Mouse (Mus musculus): ENCODE data around the gene Tomm20. TPM values are rescaled to one million over a fixed set of nuclear protein-coding genes. Genes with fewer than 3 reads are reported as not detected.
"Not testable (repeated sequence)": the region's sequence is repeated elsewhere in the genome, so short reads cannot be mapped to it uniquely, and the experiment has no call there.

Tomm20 gene
- total RNA-seq, 4 experiments from 2014 or later = 73.7 to 107 (median 80.1) TPM

GRCm38 (mm10) chr8:126919703-126920102, 25.9 kb downstream of the Tomm20 start:
- no peak for DNase-seq (ENCODE audit: low spot score in 2 of 2)

- no peak for DNase-seq (ENCODE audit: low spot score in 2 of 2)
Observed at GRCm38 (mm10) chr8:126919255-126919654, 26.4 kb downstream of the Tomm20 start.

DNA sequence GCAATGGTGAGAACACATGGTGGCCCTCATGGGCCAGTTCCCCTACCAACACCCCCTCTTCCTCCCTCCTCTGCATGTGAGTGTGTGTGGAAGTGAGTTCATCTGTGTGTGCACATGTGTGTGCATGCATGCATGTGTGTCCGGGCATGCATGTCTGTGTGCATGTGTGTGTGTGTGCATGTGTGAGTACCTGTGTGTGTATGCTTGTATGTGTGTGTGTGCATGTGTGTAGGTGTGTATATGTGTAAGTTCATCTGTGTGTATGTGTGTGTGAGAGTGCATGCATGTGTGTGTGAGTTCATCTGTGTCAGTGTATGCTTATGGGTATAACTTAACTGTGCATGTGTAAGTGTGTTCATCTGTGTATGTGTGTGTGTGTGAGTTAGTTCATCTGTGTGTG, 27.3 kb downstream of the Tomm20 start:
- DNase-seq (ENCODE audit: low spot score in 2 of 2) = no peak

- peak; percentile 46 to 60 for DNase-seq (ENCODE audit: low spot score in 2 of 2)
Observed at GRCm38 (mm10) chr8:126917179-126917905, 28.3 kb downstream of the Tomm20 start.

DNA sequence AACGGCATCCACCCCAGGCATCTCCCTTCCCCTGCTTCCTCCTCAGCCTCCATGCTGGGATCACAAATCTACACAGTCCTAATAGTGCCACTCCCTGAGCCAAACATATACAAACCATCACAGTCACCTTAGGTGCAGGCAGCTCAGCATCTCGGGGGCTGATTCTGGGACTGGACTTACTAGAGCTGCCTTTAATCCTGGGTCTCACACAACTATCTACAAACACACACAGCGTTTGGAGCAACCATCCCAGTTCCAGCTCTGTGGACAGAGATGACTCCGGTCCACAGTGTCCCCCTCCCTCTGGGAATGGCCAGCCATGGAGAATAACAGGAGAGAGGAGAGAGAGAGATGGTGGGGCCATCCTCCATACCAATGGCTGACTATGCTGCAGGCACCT, 29.0 kb downstream of the Tomm20 start:
- DNase-seq (ENCODE audit: low spot score in 2 of 2) = no peak

DNA sequence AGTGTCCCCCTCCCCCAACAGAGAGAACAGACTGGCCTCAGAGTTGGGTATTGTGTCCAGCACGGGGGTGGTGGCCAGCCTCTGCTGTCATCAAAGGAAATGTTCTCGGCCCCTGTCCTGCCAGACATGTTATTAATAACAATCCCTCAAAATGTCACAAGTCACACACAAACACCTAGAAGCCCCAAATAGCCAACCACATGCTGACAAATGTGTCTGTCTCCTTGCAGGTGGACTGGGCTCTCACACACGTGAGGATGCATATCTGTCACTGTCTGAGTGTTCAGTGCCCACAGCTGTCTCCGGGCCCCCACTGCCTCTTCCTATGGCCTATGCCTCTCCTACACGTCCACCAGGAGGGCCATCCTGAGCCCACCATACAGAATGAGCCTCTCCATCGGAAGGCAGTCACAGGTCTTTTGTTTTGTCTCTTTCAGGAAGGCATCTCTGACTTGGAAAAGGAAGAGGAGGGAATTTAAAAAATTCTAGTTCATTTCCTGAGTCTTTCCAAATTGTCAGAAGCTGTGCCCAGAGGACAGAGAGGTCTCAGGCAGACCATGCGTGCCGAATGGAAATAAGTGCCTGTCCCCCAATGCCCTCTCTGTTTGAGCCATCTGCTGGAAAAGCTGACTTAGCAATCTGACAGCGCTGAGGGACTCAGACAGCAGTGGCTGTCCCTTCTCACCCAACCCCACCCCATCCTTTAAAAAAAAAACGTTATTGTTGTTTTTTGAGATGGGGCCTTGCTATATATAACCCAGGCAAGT, 30.9 kb downstream of the Tomm20 start:
- no peak for DNase-seq (ENCODE audit: low spot score in 2 of 2)

- not testable (repeated sequence) for DNase-seq (ENCODE audit: low spot score in 2 of 2)
Observed at GRCm38 (mm10) chr8:126914107-126914490, 31.5 kb downstream of the Tomm20 start.

- peak; percentile 71 to 82 for DNase-seq (ENCODE audit: low spot score in 2 of 2)
Observed at GRCm38 (mm10) chr8:126913241-126914106, 32.2 kb downstream of the Tomm20 start.

DNA sequence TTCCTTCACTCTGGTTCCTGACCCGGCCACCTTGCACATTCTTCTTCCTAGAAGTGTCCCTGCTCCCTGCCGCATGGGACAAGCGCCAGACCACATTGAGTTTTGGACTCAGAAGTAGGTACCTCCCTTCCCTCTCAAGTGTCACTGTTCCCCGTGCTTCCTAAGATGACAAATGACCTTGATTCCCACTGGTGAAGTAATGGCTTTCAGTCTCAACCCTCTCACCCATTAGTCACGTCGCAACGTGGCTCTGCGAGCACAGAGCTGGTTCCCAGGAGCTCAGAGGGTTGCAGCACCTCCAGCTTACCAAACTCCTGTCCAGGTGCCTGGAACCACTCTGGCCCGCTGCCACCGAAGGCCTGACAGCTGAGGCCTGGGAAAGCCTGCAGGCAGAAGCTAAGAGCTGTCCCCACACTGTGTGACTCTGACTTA, 36.3 kb downstream of the Tomm20 start:
- peak; percentile 53 to 61 for DNase-seq (ENCODE audit: low spot score in 2 of 2)

- peak in 1 of 2 experiments; percentile 13 for DNase-seq (ENCODE audit: low spot score in 2 of 2)
Observed at GRCm38 (mm10) chr8:126908805-126909204, 36.8 kb downstream of the Tomm20 start.

DNA sequence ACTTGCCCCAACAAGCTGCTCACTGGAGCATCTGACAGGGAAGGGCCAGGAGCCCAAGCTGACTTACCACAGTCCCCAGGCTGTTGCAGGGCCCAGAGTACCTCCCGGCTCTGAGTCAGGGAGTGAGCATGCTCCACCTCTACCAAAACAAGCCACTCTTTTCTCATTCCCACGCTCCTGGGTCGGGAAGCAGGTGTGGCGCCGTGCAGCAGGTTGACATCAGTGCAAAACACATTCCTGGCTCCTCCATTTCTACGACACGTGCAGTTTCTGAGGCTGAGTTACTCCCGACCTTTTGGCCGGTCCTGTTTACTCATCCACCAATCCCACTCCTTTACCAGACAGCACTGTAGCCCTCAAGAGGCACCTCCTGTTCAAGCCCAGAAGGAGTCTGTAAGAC, 37.7 kb downstream of the Tomm20 start:
- DNase-seq (ENCODE audit: low spot score in 2 of 2) = no peak

GRCm38 (mm10) chr8:126907374-126907773, 38.3 kb downstream of the Tomm20 start:
- DNase-seq (ENCODE audit: low spot score in 2 of 2) = no peak

DNA sequence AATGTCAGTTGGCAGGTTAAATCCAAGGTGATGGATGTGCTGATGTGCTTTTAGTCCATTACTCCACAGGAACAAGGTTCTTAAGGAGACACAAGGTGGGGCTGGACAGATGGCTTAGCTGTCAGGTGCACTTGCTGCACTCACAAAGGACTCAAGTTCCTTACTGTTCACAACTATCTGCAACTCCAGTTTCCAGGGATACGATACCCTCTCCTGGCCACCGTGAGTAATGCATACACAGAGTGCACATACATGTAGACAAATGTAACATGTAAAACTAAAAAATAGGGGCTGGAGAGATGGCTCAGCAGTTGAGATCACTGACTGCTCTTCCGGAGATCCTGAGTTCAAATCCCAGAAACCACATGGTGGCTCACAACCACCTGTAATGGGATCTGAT, 40.3 kb downstream of the Tomm20 start:
- DNase-seq (ENCODE audit: low spot score in 2 of 2) = no peak

GRCm38 (mm10) chr8:126903927-126904326, 41.7 kb downstream of the Tomm20 start:
- DNase-seq (ENCODE audit: low spot score in 2 of 2) = no peak

- no peak for DNase-seq (ENCODE audit: low spot score in 2 of 2)
Observed at GRCm38 (mm10) chr8:126903224-126903895, 42.3 kb downstream of the Tomm20 start.

DNA sequence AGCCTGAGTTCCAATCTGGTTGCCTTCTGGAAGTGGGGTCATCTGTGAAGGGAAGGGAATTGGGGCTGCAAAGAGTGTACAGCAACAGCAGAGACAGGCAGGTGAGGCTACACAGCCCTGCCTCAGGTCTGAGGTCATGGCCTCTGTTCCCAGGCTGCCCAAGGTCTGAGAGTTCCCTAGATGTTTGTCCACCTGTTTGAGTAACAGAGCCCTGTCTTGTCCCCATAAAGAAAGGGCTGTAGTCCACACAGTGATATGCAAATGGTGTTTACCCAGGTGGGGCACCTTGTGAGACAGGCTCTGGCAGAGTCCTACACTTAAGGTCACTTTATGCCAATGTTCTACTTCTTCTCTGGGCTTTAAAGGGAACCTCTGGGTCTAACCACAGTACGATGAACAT, 44.0 kb downstream of the Tomm20 start:
- no peak for DNase-seq (ENCODE audit: low spot score in 2 of 2)

DNA sequence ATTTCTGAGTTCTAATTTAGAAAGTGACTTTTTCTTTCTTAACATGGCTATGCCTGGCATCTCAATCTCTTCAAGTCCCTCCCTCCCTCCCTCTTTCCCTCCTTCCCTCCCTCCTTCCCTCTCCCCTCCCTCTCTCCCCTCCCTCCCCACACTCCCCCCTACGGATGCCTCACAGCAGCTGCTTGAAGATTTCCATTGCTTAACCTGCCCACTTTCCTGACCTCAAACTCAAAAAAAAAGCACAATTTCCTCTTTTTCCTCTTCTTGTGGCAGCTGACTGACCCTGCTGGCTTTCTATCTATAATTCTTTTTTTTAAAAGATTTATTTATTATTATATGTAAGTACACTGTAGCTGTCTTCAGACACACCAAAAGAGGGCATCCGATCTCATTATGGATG, 44.6 kb downstream of the Tomm20 start:
- DNase-seq (ENCODE audit: low spot score in 2 of 2) = no peak

GRCm38 (mm10) chr8:126895133-126895532, 50.5 kb downstream of the Tomm20 start:
- no peak for DNase-seq (ENCODE audit: low spot score in 2 of 2)

DNA sequence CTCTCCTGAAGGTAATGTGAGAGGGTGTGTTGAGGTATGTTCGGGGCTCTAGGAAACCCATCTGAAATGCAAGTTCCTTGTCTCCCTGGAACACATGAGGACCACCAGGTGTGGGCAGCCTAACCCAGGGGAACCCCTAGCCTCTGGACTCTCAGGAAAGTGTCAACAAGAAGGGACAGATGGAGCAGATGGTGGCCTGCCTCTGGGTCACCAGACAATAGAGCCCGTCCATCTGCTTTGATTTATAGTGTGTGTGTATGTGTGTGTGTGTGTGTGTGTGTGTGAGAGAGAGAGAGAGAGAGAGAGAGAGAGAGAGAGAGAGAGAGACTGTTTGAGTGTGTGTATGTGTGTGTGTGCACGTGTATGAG, 58.0 kb downstream of the Tomm20 start:
- no peak for DNase-seq (ENCODE audit: low spot score in 2 of 2)

DNA sequence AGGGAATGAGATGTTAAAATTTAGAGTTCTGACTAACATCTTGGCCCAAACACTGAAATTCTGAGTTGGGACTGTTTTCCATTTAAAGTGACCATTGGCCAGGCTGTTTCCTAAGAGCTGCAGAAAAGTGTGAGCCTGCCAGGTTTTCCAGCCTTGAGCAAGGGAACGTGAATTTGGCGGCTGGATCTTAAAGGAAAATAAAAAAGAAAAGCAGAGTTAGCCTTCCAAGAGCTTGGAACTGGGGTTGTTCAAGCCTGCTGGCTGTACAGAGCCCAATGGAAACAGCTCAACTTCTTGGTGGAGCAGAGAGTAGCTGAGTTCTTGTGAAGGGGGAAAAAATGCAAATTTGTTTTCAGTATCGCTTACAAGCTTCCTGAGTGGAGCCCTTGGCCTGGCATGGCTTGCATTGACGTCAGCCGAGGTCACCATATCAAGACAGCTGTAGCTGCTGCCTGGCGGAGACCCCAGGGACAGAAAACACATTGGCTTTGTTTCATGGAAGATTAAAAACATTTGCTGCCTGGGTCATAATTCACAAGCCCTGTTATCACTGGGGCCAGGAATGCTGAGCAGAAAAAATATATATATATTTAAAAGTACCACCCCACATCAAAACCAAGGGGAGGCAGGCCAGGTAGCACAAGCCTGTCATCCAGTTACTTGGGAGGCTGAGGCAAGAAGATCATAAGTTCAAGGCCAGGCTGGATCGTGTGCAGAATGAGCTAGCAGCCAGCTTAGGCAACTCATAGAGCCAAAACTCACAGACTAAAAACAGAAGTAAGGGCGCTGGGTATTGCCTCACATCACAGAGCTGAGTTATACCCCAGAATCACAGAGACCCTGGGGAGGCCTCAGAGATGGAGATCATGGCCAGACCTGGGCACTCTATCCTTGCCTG, 58.7 kb downstream of the Tomm20 start:
- peak; percentile 67 to 82 for DNase-seq (ENCODE audit: low spot score in 2 of 2)

All from gastrocnemius, adult 8-10 months (tissue).